Mouse (Mus musculus): ENCODE results near the gene Slc25a14.

DNA sequence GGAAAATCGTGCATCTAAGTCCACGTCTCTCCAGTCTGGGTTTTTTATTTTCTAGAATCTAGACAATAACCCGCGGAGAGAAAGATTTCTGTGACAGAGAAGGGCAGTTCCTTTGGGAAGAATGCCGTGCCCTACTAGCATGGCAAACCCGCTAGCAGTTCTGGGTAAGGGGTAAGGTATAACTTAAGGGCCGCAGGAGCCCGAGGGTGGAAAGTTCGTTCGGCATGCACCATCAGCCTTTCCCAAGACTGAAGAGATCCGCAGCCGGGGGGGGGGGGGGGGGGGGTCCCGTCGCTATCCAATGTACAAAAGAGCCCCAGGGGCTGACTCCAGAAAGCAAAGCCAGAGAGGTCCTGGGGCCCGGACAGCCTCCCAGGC is 29.5 kb upstream of the Slc25a14 start:
- TF ChIP-seq POLR2A (IDR thresholded peaks at IDR 0.05; ENCODE audit: extremely low read depth, insufficient read depth, low read length) (no peak), CTCF (IDR thresholded peaks at IDR 0.05; ENCODE audit: extremely low read depth, insufficient read depth, low read length) (no peak)
